Mouse (Mus musculus) cerebellum, postnatal 4 days (tissue): ENCODE measurements around the gene Pkn3.
A peak's percentile ranks its signal among the peaks of the same experiment; 100 is the strongest.

Experiments used
- DNase-seq, 2 experiments: peaks; one replicate each; pipeline ENCODE4 v3.0.0; 2022; ENCODE audit warnings: low spot score in 2 of 2, mixed read lengths in 1 of 2

The Pkn3 gene

GRCm38 (mm10) chr2:30063235-30063634, 14.2 kb upstream of the Pkn3 start:
- no peak for DNase-seq

GRCm38 (mm10) chr2:30063791-30064190, 13.7 kb upstream of the Pkn3 start:
- no peak for DNase-seq

DNA sequence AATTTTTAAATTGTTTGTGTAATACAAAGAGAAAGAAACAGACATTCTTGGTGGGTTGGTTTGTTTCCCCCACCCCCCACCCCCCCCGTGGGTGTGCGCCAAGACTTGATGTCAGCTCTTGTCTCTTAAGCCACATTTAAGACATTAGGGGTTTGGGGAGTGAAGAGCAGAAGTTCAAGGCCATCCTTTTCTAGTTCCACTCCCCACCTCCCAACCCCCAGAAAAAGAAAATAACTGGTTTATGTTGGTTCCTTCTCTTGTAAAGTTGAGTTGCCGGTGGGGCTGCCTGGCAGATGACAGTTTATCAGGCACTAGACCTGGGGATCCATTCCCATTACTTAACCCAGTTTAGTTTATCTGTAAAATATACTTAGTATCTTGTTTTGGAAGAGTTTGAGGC, 13.2 kb upstream of the Pkn3 start:
- DNase-seq, result no peak

DNA sequence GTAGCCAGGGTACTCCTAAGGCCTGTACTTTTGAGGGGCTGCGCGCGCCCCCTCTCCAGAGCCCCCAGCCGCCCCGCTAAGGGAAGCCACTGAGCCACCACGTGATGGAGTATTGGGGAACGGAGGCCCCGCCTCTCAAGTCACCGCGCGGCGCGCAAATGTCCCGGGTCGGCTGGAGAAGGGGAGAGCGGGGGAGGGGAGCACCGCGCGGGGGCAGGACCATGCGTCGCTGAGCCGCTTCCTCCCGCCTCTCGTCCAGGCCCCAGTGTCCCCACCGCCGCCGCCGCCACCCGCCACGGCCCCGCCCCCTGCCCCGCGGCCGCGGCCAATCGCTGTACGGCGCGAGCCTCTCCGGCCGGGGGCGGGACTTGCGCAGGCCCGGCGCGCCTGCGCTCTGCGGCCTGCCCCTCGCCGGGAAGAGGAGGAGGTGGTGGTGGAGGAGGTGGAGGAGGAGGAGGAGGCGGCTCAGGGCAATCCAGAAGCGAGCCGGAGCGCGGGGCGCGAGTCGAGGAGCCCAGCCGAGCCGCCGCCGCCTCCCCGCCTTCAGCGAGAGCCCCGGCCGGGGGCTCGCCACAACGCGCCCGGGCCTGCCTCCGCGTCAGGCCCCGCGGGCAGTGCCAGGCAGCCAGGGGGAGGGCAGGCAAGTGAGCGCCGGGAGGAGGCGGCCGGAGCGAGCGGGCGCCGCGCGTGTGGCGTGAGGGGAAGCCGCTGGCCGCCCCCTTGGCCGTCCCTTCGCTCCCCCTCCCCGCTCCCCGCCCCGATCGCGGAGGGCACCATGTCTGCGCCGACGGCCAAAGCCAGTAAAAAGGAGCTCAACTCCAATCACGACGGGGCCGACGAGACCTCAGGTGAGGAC, 11.2 kb upstream of the Pkn3 start:
- peak; percentile 83 to 96 for DNase-seq

- DNase-seq, result peak in 1 of 2 experiments; percentile 48
Measured at GRCm38 (mm10) chr2:30067031-30067888, 10.2 kb upstream of the Pkn3 start.

GRCm38 (mm10) chr2:30067962-30068361, 9.5 kb upstream of the Pkn3 start:
- DNase-seq, result no peak

DNA sequence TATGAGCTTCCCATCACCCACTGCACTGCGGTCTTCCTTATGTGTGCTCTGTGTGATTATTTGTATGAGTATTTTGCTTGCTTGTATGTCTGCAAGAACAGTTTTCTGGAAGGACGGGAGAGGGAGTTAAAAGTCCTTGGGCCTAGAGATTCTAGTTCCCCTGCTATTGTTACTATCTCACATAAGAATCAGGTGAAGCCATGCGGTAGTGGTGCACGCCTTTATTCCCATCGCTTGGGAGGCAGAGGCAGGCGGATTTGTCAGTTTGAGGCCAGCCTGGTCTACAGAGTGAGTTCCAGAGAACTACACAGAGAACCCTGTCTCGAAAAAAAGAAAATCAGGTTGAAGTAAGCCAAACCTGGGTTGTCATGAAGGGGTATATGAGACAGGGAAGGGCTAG, 4.6 kb upstream of the Pkn3 start:
- DNase-seq, result no peak

DNA sequence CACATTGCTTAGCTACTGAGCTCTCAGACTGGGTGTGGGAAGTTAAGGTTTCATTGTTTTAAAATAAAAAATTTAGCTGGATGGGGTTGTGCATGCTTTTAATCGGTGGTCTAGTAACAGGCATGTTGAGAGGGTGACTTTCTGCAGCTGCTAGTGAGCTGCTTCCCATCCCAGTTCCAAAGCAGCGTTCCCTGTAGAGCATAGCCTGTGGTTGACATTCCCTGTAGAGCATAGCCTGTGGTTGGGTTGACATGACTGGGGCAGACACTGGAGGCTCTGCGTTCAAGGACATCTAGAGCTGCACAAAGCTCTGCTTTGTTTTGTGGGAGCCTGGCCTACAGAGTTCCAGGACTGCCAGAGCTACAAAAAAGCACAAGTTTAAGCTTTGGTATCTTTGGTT, 4.2 kb upstream of the Pkn3 start:
- no peak for DNase-seq

DNA sequence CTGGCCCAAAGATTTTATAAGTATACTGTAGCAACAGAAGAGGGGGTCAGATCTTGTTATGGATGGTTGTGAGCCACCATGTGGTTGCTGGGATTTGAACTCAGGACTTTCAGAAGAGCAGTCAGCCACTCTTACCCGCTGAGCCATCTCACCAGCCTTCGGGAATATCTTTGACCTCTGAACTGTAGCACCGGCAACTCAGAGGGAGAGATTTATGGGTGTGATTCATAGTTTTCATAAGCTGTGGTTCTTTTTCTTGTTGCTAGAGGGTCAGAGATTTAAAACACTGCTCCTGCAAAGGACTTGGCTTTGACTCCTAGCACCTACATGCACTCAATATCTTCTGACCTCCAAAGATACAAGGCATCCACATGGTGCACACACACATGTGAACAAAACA, 1.9 kb upstream of the Pkn3 start:
- DNase-seq, result no peak

DNA sequence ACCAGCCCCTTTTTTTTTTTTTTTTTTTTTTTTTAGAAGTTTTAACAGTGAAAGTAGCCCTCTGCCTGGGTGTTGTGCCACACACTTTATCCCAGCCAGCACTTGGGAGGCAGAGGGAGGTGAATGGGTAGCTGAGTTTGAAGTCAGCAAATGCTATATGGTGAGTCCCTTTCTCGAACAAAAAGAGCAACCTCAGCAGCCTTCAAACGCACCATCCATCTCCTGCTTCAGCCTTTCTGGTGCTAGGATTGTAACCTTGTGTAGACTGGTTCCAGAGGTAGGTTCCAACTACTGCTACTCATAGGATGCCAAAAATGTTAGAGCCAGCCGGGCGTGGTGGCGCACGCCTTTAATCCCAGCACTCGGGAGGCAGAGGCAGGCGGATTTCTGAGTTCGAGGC, 1.0 kb upstream of the Pkn3 start:
- DNase-seq, result no peak

DNA sequence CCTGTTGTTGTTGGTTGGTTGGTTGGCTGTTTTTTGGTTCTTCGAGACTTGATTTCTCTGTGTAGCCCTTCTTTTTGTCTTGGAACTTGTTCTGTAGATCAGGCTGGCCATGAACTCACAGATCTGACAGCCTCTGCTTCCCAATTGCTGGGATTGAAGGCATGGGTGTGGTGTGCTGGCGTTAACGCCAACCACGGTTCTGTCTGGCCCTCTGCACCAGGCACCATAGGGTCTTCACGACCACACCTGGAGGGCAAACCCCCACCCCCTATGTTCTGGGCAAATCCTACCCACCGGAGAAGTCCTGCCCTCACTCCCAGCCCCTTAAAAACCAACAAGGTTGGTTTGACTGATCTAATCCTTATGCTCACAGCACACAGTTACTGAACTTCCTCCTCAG, 525 bp upstream of the Pkn3 start:
- DNase-seq, result no peak

- no peak for DNase-seq
Measured at GRCm38 (mm10) chr2:30078349-30078712, 847 bp downstream of the Pkn3 start.

DNA sequence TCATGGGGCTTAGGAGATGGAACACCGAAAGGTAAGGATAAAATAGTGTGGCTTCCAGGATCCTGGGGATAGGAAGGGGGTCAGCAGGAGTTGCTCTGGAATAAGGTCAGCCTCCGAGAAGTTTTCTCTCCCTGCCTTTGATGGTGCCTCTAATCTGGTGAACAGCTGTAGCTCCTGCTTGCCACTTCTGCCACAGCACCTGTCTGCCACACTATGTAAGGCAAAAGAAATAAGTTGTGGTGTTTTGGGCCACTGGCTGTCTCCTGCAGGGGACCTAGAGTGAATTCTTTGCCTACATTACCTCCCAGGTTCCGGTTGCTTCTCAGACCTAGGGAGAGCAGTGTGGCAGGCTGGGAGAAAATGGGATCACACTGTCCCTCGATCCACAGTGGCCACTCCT, 1.3 kb downstream of the Pkn3 start:
- no peak for DNase-seq

GRCm38 (mm10) chr2:30080181-30080800, 2.8 kb downstream of the Pkn3 start:
- DNase-seq, result no peak

GRCm38 (mm10) chr2:30084113-30084512, 6.6 kb downstream of the Pkn3 start:
- no peak for DNase-seq

GRCm38 (mm10) chr2:30084632-30085031, 7.1 kb downstream of the Pkn3 start:
- no peak for DNase-seq

DNA sequence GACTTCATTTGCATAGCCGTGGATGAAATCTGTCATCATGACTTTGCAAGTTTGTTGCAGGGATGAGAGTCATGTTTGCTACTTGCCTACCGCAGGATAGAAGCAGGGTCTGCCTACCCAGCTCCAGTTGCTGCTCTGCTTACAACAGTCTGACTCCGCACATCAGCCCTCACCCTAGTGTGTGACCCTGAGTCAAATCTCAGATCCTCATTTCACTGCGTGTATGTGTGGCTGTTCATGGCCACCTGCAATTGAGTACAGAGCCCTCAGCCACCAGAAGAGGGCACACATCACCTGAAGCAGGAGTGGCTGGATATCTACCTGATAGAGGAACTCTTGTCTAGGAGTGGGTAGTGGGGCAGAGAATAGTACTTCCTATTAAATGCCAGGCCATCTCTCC, 9.8 kb downstream of the Pkn3 start:
- no peak for DNase-seq

DNA sequence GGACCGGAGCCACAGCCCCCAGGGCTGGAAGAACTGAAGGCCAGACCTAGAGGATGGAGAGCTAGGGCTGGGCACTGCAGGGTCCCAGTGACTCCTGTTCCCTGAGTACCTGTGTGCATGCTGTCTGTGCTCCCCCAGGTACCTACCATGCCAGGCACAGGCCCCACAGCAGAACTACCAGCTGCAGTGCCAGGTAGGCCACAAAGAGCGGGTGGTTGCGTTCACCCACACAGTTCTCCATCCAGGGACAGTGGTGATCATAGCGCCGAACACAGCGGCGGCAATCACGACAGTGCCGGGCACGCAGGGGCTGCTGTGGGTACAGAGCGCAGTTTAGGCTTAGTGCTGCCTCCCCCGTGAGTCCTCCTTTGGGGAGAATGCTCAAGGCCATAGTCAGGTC, 14.0 kb downstream of the Pkn3 start:
- no peak for DNase-seq

GRCm38 (mm10) chr2:30092280-30092918, 14.9 kb downstream of the Pkn3 start:
- DNase-seq, result no peak

DNA sequence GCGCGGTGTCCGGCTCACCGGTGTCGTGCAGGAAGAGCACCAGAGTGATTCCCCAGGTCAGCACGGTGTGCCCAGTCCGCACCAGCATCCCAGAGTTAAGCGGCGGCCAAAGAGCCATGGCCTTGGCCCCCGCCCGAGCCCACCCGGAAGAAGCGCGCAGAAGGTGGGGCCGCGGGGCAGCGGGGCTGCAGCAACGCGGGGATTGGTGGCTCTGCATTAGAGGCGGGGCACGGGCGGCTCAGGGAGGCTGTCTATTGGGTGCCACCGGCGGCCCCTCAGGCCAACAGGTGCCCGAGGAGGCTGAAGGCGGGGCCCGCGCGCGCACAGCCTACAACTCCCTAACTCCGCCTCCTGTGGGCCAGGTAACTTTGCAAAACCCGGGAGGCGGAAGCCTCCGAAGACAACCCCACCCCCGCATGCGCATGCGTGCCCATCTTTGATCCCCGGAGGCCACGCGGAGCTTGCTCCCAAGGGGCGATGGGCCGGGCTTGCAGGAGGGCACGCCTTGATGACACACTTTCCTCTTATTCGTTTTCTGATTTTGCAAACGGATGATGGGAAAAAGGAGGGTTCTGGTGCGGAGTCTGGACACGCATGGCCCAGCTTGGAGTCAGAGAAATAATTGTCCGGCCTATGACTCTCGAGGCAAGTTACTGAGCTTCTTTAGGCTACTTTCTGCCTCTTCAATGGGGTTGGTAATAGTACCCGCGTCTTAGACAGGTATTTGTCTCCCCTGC, 16.2 kb downstream of the Pkn3 start, which contains the start of gene Zdhhc12:
Zdhhc12 (minus strand) TSS at position 178 of the 737 bp plus-strand sequence.
- DNase-seq, result peak; percentile 80 to 89

DNA sequence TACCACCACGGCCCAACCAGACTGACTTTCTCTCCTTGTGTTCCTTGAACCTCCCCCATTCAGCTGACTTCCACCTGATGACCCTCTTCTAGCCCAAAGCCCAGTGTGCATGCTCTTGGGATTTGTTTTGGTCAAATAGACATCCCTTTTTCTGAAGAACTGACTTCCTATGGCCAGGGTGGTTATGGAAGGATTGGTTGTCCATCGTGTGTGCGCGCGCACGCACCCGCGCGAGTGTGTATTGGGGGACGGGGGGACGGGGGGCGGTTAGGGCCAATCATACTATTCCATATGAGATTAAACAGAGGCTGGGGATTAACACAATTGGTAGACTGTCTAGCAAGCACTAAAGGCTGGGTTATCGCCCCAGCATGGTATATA, 16.7 kb downstream of the Pkn3 start:
- DNase-seq, result peak in 1 of 2 experiments; percentile 29
